Mouse (Mus musculus): ENCODE measurements around the gene Ocln. TPM values are rescaled to one million over a fixed set of nuclear protein-coding genes. Genes with fewer than 3 reads are reported as not detected.

Ocln gene
- polyA plus RNA-seq (2015; fragmentation: Nextera tagmentation; extraction: Ambion mirVana), result 58.9 and 70.3 TPM in 2 replicates

GRCm38 (mm10) chr13:100552369-100553041 is at the start of gene Ocln:
Gene Ocln (minus strand): TSS chr13:100552718.
- H3K27ac ChIP-seq, result peak within 1 kb of the TSS; percentile 81
- no peaks in the 10 kb centered on the region for H3K4me1 ChIP-seq
- H3K36me3 ChIP-seq, result no peaks in the 10 kb centered on the region
- H3K4me3 ChIP-seq (replicated peaks), result peak within 1 kb of the TSS; percentile 56
- ATAC-seq (ENCODE audit: insufficient read depth, low FRiP score, low read depth), result peak; percentile 86
- H3K27me3 ChIP-seq (replicated peaks), result peaks cover 18% of the 10 kb centered on the region
- under 1% methylated on average over 44 of the region's 45 CpGs for WGBS
- peak within 1 kb of the TSS; percentile 72 for H3K9ac ChIP-seq
- H3K9me3 ChIP-seq, result no peaks in the 10 kb centered on the region
- peak within 1 kb of the TSS; percentile 82 for H3K4me2 ChIP-seq

GRCm38 (mm10) chr13:100601034-100601433 is 48.5 kb upstream of the Ocln start:
- no peaks in the 10 kb centered on the region; the same call in 1 of the 2 replicates for H3K36me3 ChIP-seq
- ATAC-seq (ENCODE audit: insufficient read depth, low FRiP score, low read depth), result no peak
- no peaks in the 10 kb centered on the region for H3K4me1 ChIP-seq
- H3K9ac ChIP-seq, result no peak overlapping the region
- no peak overlapping the region for H3K4me3 ChIP-seq (replicated peaks)
- WGBS, result 54% methylated on average over 8 of the region's 8 CpGs
- no peaks in the 10 kb centered on the region for H3K9me3 ChIP-seq
- peak overlapping the region; percentile 32; the same call in 1 of the 2 replicates for H3K27ac ChIP-seq
- no peak overlapping the region for H3K4me2 ChIP-seq
- no peaks in the 10 kb centered on the region for H3K27me3 ChIP-seq (replicated peaks)

GRCm38 (mm10) chr13:100600317-100600716 is 47.8 kb upstream of the Ocln start:
- no peak overlapping the region for H3K9ac ChIP-seq
- H3K4me3 ChIP-seq (replicated peaks), result no peak overlapping the region
- 79% methylated on average over 12 of the region's 12 CpGs for WGBS
- H3K27ac ChIP-seq, result peak overlapping the region; percentile 32; the same call in 1 of the 2 replicates
- H3K27me3 ChIP-seq (replicated peaks), result no peaks in the 10 kb centered on the region
- H3K4me1 ChIP-seq, result no peaks in the 10 kb centered on the region
- no peaks in the 10 kb centered on the region for H3K9me3 ChIP-seq
- no peaks in the 10 kb centered on the region; the same call in 1 of the 2 replicates for H3K36me3 ChIP-seq
- ATAC-seq (ENCODE audit: insufficient read depth, low FRiP score, low read depth), result no peak
- H3K4me2 ChIP-seq, result no peak overlapping the region

- WGBS, result 79% methylated on average over 9 of the region's 9 CpGs
- no peak overlapping the region for H3K27ac ChIP-seq
- no peak overlapping the region for H3K4me2 ChIP-seq
- H3K9me3 ChIP-seq, result no peaks in the 10 kb centered on the region
- H3K27me3 ChIP-seq (replicated peaks), result no peaks in the 10 kb centered on the region
- H3K4me3 ChIP-seq (replicated peaks), result no peak overlapping the region
- no peaks in the 10 kb centered on the region; the same call in 1 of the 2 replicates for H3K36me3 ChIP-seq
- H3K9ac ChIP-seq, result no peak overlapping the region
- no peak for ATAC-seq (ENCODE audit: insufficient read depth, low FRiP score, low read depth)
- H3K4me1 ChIP-seq, result no peaks in the 10 kb centered on the region
Observed at GRCm38 (mm10) chr13:100597284-100597683, 44.8 kb upstream of the Ocln start.

GRCm38 (mm10) chr13:100595552-100595885 is 43.0 kb upstream of the Ocln start:
- Histone ChIP-seq H3K27me3 (replicated peaks) (no peaks in the 10 kb centered on the region), H3K36me3 (no peaks in the 10 kb centered on the region; the same call in 1 of the 2 replicates), H3K4me3 (replicated peaks) (no peak overlapping the region), H3K4me1 (no peaks in the 10 kb centered on the region), H3K9me3 (no peaks in the 10 kb centered on the region), H3K9ac (no peak overlapping the region), H3K27ac (no peak overlapping the region), H3K4me2 (no peak overlapping the region)
- ATAC-seq (ENCODE audit: insufficient read depth, low FRiP score, low read depth), result no peak
- 80% methylated on average over 3 of the region's 3 CpGs for WGBS

- H3K4me1 ChIP-seq, result no peaks in the 10 kb centered on the region
- H3K27me3 ChIP-seq (replicated peaks), result no peaks in the 10 kb centered on the region
- no peak for ATAC-seq (ENCODE audit: insufficient read depth, low FRiP score, low read depth)
- H3K36me3 ChIP-seq, result no peaks in the 10 kb centered on the region; the same call in 1 of the 2 replicates
- no peak overlapping the region for H3K4me3 ChIP-seq (replicated peaks)
- no peak overlapping the region for H3K9ac ChIP-seq
- WGBS, result 68% methylated on average over 5 of the region's 5 CpGs
- H3K9me3 ChIP-seq, result no peaks in the 10 kb centered on the region
- H3K4me2 ChIP-seq, result no peak overlapping the region
- no peak overlapping the region for H3K27ac ChIP-seq
Observed at GRCm38 (mm10) chr13:100594838-100595551, 42.5 kb upstream of the Ocln start.

GRCm38 (mm10) chr13:100594041-100594792 is 41.7 kb upstream of the Ocln start:
- H3K4me3 ChIP-seq (replicated peaks), result no peak overlapping the region
- no peaks in the 10 kb centered on the region; the same call in 1 of the 2 replicates for H3K36me3 ChIP-seq
- H3K27me3 ChIP-seq (replicated peaks), result no peaks in the 10 kb centered on the region
- peak; percentile 47 for ATAC-seq (ENCODE audit: insufficient read depth, low FRiP score, low read depth)
- WGBS, result 54% methylated on average over 12 of the region's 17 CpGs
- H3K27ac ChIP-seq, result peak overlapping the region; percentile 55; the same call in 1 of the 2 replicates
- no peaks in the 10 kb centered on the region for H3K4me1 ChIP-seq
- H3K9me3 ChIP-seq, result no peaks in the 10 kb centered on the region
- H3K9ac ChIP-seq, result no peak overlapping the region
- peak overlapping the region; percentile 26; the same call in 1 of the 2 replicates for H3K4me2 ChIP-seq

- H3K4me3 ChIP-seq (replicated peaks), result no peak overlapping the region
- H3K27me3 ChIP-seq (replicated peaks), result no peaks in the 10 kb centered on the region
- H3K4me2 ChIP-seq, result peak overlapping the region; percentile 6; the same call in 1 of the 2 replicates
- ATAC-seq (ENCODE audit: insufficient read depth, low FRiP score, low read depth), result no peak
- WGBS, result 76% methylated on average over 12 of the region's 12 CpGs
- H3K9me3 ChIP-seq, result no peaks in the 10 kb centered on the region
- H3K27ac ChIP-seq, result no peak overlapping the region
- no peaks in the 10 kb centered on the region for H3K4me1 ChIP-seq
- H3K9ac ChIP-seq, result no peak overlapping the region
- H3K36me3 ChIP-seq, result no peaks in the 10 kb centered on the region
Observed at GRCm38 (mm10) chr13:100588646-100589045, 36.1 kb upstream of the Ocln start.

GRCm38 (mm10) chr13:100582144-100582543 is 29.6 kb upstream of the Ocln start:
- WGBS, result 32% methylated on average over 6 of the region's 6 CpGs

GRCm38 (mm10) chr13:100581701-100582100 is 29.2 kb upstream of the Ocln start:
- no peaks in the 10 kb centered on the region for H3K9me3 ChIP-seq
- H3K36me3 ChIP-seq, result no peaks in the 10 kb centered on the region
- H3K27me3 ChIP-seq (replicated peaks), result no peaks in the 10 kb centered on the region
- no peak overlapping the region for H3K4me2 ChIP-seq
- no peak overlapping the region for H3K27ac ChIP-seq
- ATAC-seq (ENCODE audit: insufficient read depth, low FRiP score, low read depth), result no peak
- H3K9ac ChIP-seq, result no peak overlapping the region
- H3K4me1 ChIP-seq, result peaks cover 6% of the 10 kb centered on the region; the same call in 1 of the 2 replicates
- 19% methylated on average over 3 of the region's 3 CpGs for WGBS
- H3K4me3 ChIP-seq (replicated peaks), result no peak overlapping the region

More at GRCm38 (mm10) chr13:100582144-100582543, 29.6 kb upstream of the Ocln start:
- ATAC-seq (ENCODE audit: insufficient read depth, low FRiP score, low read depth), result no peak
- Histone ChIP-seq H3K27me3 (replicated peaks) (no peaks in the 10 kb centered on the region), H3K9me3 (no peaks in the 10 kb centered on the region), H3K9ac (no peak overlapping the region), H3K27ac (no peak overlapping the region), H3K4me3 (replicated peaks) (no peak overlapping the region), H3K36me3 (no peaks in the 10 kb centered on the region), H3K4me1 (peaks cover 6% of the 10 kb centered on the region; the same call in 1 of the 2 replicates), H3K4me2 (no peak overlapping the region)

- Histone ChIP-seq H3K36me3 (no peaks in the 10 kb centered on the region), H3K4me3 (replicated peaks) (no peak overlapping the region), H3K9me3 (no peaks in the 10 kb centered on the region), H3K27me3 (replicated peaks) (no peaks in the 10 kb centered on the region), H3K4me2 (no peak overlapping the region), H3K4me1 (peaks cover 6% of the 10 kb centered on the region; the same call in 1 of the 2 replicates), H3K9ac (no peak overlapping the region), H3K27ac (no peak overlapping the region)
- ATAC-seq (ENCODE audit: insufficient read depth, low FRiP score, low read depth), result no peak
Observed at GRCm38 (mm10) chr13:100579951-100580350, 27.4 kb upstream of the Ocln start.

Data from stomach, embryonic 15.5 days (tissue).